17 mouse cellular contexts compared by ENCODE assay signal in the genomic region with DNA sequence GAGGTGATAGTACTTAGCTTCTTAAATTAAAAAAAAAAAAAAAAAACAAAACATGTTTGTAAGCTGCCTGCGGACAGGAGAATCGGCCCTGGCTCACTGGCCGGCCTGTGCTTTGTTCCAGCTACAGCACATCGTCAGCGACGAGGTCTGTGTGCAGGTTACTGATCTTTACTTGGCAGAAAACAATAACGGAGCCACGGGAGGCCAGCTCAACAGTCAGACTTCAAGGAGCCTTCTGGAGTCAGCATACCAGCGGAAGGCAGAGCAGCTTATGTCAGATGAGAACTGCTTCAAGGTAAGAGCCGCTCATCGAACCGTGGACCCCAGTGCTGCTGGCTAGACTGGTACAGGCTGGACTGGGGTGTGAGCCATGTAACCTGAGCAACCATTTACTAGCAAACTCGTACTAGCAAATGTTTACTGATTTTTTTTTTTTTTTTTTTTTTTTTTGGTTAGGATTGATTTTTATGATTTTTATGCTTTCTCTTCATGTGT. TPM values are rescaled to one million over a fixed set of nuclear protein-coding genes. Genes with fewer than 3 reads are reported as not detected.
A peak's percentile ranks its signal among the peaks of the same experiment; 100 is the strongest.
DNase-seq lines count a peak whose midpoint lies in the region; ATAC-seq and TF ChIP-seq lines count a peak whose summit lies in the region.
"Had no signal": no experiment of that assay in that cellular context is flagged by ENCODE, and none has a peak within 500 bp of the region (broad histone marks: within the 10 kb centered on the region; RNA-seq: fewer than 3 reads in every experiment).

No protein-coding gene starts in this region.

- H3K27me3 ChIP-seq in kidney, adult 2 months (replicated peaks; ENCODE audit: control insufficient read depth, insufficient read depth, low read length): no peaks in the 10 kb centered on the region
- H3K27me3 ChIP-seq in kidney, embryonic 14.5 days (ENCODE audit: control insufficient read depth, insufficient read depth, low read length): no peaks in the 10 kb centered on the region
- H3K27me3 ChIP-seq: forebrain, embryonic 13.5 days; heart, embryonic 13.5 days; hindbrain, embryonic 15.5 days had no signal

- H3K4me2 ChIP-seq in kidney, embryonic 14.5 days (replicated peaks; ENCODE audit: low read depth, low read length): no peak overlapping the region
- H3K4me2 ChIP-seq: forebrain, embryonic 13.5 days; heart, embryonic 13.5 days; hindbrain, embryonic 15.5 days had no signal

- H3K4me3 ChIP-seq in kidney, adult 2 months (ENCODE audit: insufficient read depth, low read depth, low read length): no peak overlapping the region
- no peak overlapping the region for H3K4me3 ChIP-seq in kidney, embryonic 14.5 days (ENCODE audit: low read length)
- H3K4me3 ChIP-seq: embryonic facial prominence, embryonic 10.5 days; forebrain, embryonic 13.5 days; heart, embryonic 13.5 days; hindbrain, embryonic 15.5 days had no signal

- TF ChIP-seq CTCF in kidney, adult 2 months (conservative IDR thresholded peaks at IDR 0.05; ENCODE audit: insufficient read depth, insufficient read length, low read depth, low read length): no peak

- no peaks in the 10 kb centered on the region for H3K4me1 ChIP-seq in kidney, adult 2 months (ENCODE audit: control insufficient read depth, insufficient read depth, low read length)
- H3K4me1 ChIP-seq in kidney, embryonic 14.5 days (ENCODE audit: control insufficient read depth, insufficient read depth, low read length): no peaks in the 10 kb centered on the region
- H3K4me1 ChIP-seq: embryonic facial prominence, embryonic 10.5 days; forebrain, embryonic 13.5 days; heart, embryonic 13.5 days; hindbrain, embryonic 15.5 days had no signal

- H3K9ac ChIP-seq in kidney, embryonic 14.5 days (ENCODE audit: low read depth, low read length): no peak overlapping the region
- H3K9ac ChIP-seq: forebrain, embryonic 13.5 days; forebrain, postnatal 0 days; heart, embryonic 13.5 days; hindbrain, embryonic 15.5 days had no signal

- 59% methylated on average over 13 of the region's 13 CpGs for whole genome bisulfite sequencing in kidney, adult 2 months
- 89% methylated on average over 13 of the region's 13 CpGs for WGBS in kidney, embryonic 14.5 days

- H3K36me3 ChIP-seq in kidney, adult 2 months (ENCODE audit: control insufficient read depth, insufficient read depth, low read length): peaks cover 17% of the 10 kb centered on the region
- peaks cover 89% of the 10 kb centered on the region for H3K36me3 ChIP-seq in kidney, embryonic 14.5 days (ENCODE audit: control insufficient read depth, insufficient read depth, low read length)

- peak; percentile 39 for DNase-seq in kidney, adult 2 months
- DNase-seq in kidney, adult 8-10 months: peak; percentile 25 to 45
- DNase-seq in kidney, postnatal 25 days: peak; percentile 18 to 70
- DNase-seq in adrenal gland, postnatal 25 days: no peak
- DNase-seq in cerebellum, adult 11-12 months: no peak
- no peak for DNase-seq in lung, postnatal 10 days
- DNase-seq: adrenal gland, adult 2 months; cerebellum, adult 11 months; cerebellum, postnatal 10 days; forebrain, postnatal 0 days; gastrocnemius, postnatal 14 days; heart, postnatal 36 days had no signal

- H3K9me3 ChIP-seq in kidney, embryonic 14.5 days (ENCODE audit: control insufficient read depth, low read length): no peaks in the 10 kb centered on the region
- H3K9me3 ChIP-seq: embryonic facial prominence, embryonic 10.5 days; forebrain, embryonic 13.5 days; heart, embryonic 13.5 days; hindbrain, embryonic 15.5 days had no signal

- TF ChIP-seq POLR2A in kidney, adult 2 months (IDR thresholded peaks at IDR 0.05; ENCODE audit: low read depth, low read length): no peak

- H3K27ac ChIP-seq in kidney, adult 2 months (ENCODE audit: insufficient read depth, low read depth, low read length): no peak overlapping the region
- H3K27ac ChIP-seq in kidney, embryonic 14.5 days (ENCODE audit: low read depth, low read length): no peak overlapping the region
- H3K27ac ChIP-seq: embryonic facial prominence, embryonic 10.5 days; forebrain, embryonic 13.5 days; heart, embryonic 13.5 days; hindbrain, embryonic 15.5 days had no signal

- no peak for ATAC-seq in kidney, embryonic 14.5 days (ENCODE audit: low FRiP score, low TSS enrichment)
- ATAC-seq: forebrain, embryonic 13.5 days; forebrain, postnatal 0 days had no signal

RNA-seq across cellular contexts. Expression of a gene that starts 13.2 kb away (rescaled TPM):
- 177 and 215 TPM in 2 replicates for polyA plus RNA-seq in kidney, adult 2 months (2012; rRNA removed)
- polyA plus RNA-seq in kidney, embryonic 14.5 days (2014; fragmentation: Nextera tagmentation; extraction: Ambion mirVana): 28.5 and 38.7 TPM in 2 replicates
- total RNA-seq in adrenal gland, postnatal 25 days (2021): 140 and 170 TPM in 2 replicates

RNA-seq across cellular contexts. Expression of a gene that starts 30.8 kb away (rescaled TPM):
- polyA plus RNA-seq in kidney, adult 2 months (2012; rRNA removed): 11.3 and 13.3 TPM in 2 replicates
- polyA plus RNA-seq in kidney, embryonic 14.5 days (2014; fragmentation: Nextera tagmentation; extraction: Ambion mirVana): 7.0 and 7.5 TPM in 2 replicates
- total RNA-seq in adrenal gland, postnatal 25 days (2021): 8.9 and 13.9 TPM in 2 replicates

RNA-seq across cellular contexts. Expression of a gene that starts 40.8 kb away (rescaled TPM):
- 133 and 159 TPM in 2 replicates for polyA plus RNA-seq in kidney, adult 2 months (2012; rRNA removed)
- 99.0 and 137 TPM in 2 replicates for polyA plus RNA-seq in kidney, embryonic 14.5 days (2014; fragmentation: Nextera tagmentation; extraction: Ambion mirVana)
- total RNA-seq in adrenal gland, postnatal 25 days (2021): 44.0 and 65.3 TPM in 2 replicates

RNA-seq across cellular contexts. Expression of a gene that starts 45.5 kb away (rescaled TPM):
- 58.6 and 70.1 TPM in 2 replicates for polyA plus RNA-seq in kidney, adult 2 months (2012; rRNA removed)
- polyA plus RNA-seq in kidney, embryonic 14.5 days (2014; fragmentation: Nextera tagmentation; extraction: Ambion mirVana): 28.9 and 53.2 TPM in 2 replicates
- 59.6 and 73.2 TPM in 2 replicates for total RNA-seq in adrenal gland, postnatal 25 days (2021)

Comparison
In these comparisons a context has a peak if more than half of its experiments do, and no peak if none do; other contexts are left out.
1. DNase-seq: peak in kidney, adult 2 months (single experiment), kidney, adult 8-10 months (2 of 2) and kidney, postnatal 25 days (2 of 2); none in adrenal gland, postnatal 25 days (single experiment), cerebellum, adult 11-12 months (single experiment) and lung, postnatal 10 days (single experiment).